Mouse (Mus musculus): Measurements from ENCODE around the gene Gm42906. TPM values are rescaled to one million over a fixed set of nuclear protein-coding genes. Genes with fewer than 3 reads are reported as not detected.

The Gm42906 gene
- polyA plus RNA-seq, 1 experiment: not detected

DNA sequence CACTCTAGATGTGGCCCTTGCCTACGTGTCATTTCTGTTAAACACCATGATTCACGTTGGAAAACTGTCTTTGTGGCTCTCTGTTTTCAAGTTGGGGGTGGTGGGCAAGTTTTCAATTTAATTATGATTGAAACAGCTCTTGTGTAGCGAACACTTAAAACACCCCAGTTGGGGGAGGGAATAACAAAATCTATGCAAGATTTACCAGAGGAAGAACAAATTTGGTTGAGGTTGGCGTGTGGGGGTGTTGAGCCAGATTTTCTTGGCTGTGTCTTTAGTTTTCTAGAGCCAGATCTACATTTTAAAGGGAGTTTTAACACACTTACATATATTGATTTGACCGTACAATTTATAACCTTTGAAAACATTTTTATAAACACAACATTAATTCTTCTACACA is 368.2 kb downstream of the Gm42906 start:
- 0 out of 2 replicates have a peak, but pooled peaks cover 3% of the 10 kb centered on the region for H3K9me3 ChIP-seq (replicated peaks; ENCODE audit: control insufficient read depth, insufficient read depth, low read length, poor library complexity, severe bottlenecking)
- H3K27ac ChIP-seq (ENCODE audit: insufficient read depth, low read length): no peak overlapping the region

DNA sequence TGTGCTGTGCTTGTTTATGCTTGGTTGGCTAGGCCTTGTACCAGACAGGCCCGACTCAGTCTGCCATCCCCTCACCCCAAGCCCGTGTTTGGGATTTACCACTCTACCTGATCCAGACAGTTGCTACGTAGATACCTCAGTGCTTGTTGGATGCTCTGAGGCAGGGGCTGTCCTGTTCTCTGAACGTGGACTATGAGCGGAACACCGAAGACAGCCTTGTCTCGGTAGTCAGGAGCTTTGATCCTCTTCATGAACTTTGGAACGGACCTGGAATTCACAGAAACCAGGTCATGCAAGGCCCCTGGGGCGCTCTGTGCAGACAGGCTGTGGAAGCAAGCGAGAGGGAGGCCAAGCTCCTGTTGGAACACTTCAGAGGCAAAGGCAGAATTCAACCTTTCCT is 368.6 kb downstream of the Gm42906 start:
- H3K36me3 ChIP-seq (ENCODE audit: control insufficient read depth, insufficient read depth, low read length, poor library complexity, severe bottlenecking): no peaks in the 10 kb centered on the region
- 0 out of 2 replicates have a peak, but pooled peaks cover 3% of the 10 kb centered on the region for H3K9me3 ChIP-seq (replicated peaks; ENCODE audit: control insufficient read depth, insufficient read depth, low read length, poor library complexity, severe bottlenecking)
- no peaks in the 10 kb centered on the region for H3K4me1 ChIP-seq (ENCODE audit: control insufficient read depth, insufficient read depth, low read length)
- no peak for TF ChIP-seq POLR2A (IDR thresholded peaks at IDR 0.05; ENCODE audit: insufficient read depth, low read length)
- TF ChIP-seq EP300 (IDR thresholded peaks at IDR 0.05; ENCODE audit: insufficient read depth, low read depth, low read length): no peak
- no peak for TF ChIP-seq CTCF (IDR thresholded peaks at IDR 0.05; ENCODE audit: low read depth, low read length)
- H3K27me3 ChIP-seq (ENCODE audit: control insufficient read depth, insufficient read depth, low read length, poor library complexity, severe bottlenecking): no peaks in the 10 kb centered on the region
- no peak overlapping the region for H3K4me3 ChIP-seq (ENCODE audit: low read depth, low read length)
- H3K27ac ChIP-seq (ENCODE audit: insufficient read depth, low read length): no peak overlapping the region
- no peak overlapping the region for H3K9ac ChIP-seq (ENCODE audit: low read depth, poor library complexity, severe bottlenecking)

More for the DNA sequence above, 368.2 kb downstream of the Gm42906 start:
- Histone ChIP-seq H3K9ac (ENCODE audit: low read depth, poor library complexity, severe bottlenecking) (no peak overlapping the region), H3K4me3 (ENCODE audit: low read depth, low read length) (no peak overlapping the region), H3K36me3 (ENCODE audit: control insufficient read depth, insufficient read depth, low read length, poor library complexity, severe bottlenecking) (no peaks in the 10 kb centered on the region), H3K4me1 (ENCODE audit: control insufficient read depth, insufficient read depth, low read length) (no peaks in the 10 kb centered on the region), H3K27me3 (ENCODE audit: control insufficient read depth, insufficient read depth, low read length, poor library complexity, severe bottlenecking) (no peaks in the 10 kb centered on the region)
- TF ChIP-seq CTCF (IDR thresholded peaks at IDR 0.05; ENCODE audit: low read depth, low read length) (no peak), POLR2A (IDR thresholded peaks at IDR 0.05; ENCODE audit: insufficient read depth, low read length) (no peak), EP300 (IDR thresholded peaks at IDR 0.05; ENCODE audit: insufficient read depth, low read depth, low read length) (no peak)

DNA sequence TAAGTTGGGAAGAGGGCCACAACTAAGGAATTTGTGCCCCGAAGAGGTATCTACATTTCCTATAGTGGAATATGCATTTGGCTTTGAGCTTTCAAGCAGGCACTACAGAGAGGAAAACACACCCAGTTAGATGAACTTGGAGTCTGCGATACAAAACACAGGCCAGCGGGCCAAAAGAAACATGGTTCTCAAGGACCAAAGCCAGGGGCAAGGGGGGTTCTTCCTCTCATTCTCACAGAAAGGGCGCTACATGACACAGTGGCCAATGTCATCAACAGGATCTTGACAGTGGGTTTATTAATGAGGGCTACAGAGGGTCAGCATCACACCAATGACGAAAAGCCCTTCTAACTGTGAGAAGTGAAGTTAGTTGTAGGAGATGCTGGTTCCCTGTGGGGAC is 370.2 kb downstream of the Gm42906 start:
- H3K27ac ChIP-seq (ENCODE audit: insufficient read depth, low read length): no peak overlapping the region
- no peak overlapping the region for H3K9ac ChIP-seq (ENCODE audit: low read depth, poor library complexity, severe bottlenecking)
- no peaks in the 10 kb centered on the region for H3K36me3 ChIP-seq (ENCODE audit: control insufficient read depth, insufficient read depth, low read length, poor library complexity, severe bottlenecking)
- H3K4me3 ChIP-seq (ENCODE audit: low read depth, low read length): no peak overlapping the region
- 0 out of 2 replicates have a peak, but pooled peaks cover 3% of the 10 kb centered on the region for H3K9me3 ChIP-seq (replicated peaks; ENCODE audit: control insufficient read depth, insufficient read depth, low read length, poor library complexity, severe bottlenecking)
- H3K4me1 ChIP-seq (ENCODE audit: control insufficient read depth, insufficient read depth, low read length): peaks cover 2% of the 10 kb centered on the region
- no peak for TF ChIP-seq CTCF (IDR thresholded peaks at IDR 0.05; ENCODE audit: low read depth, low read length)
- H3K27me3 ChIP-seq (ENCODE audit: control insufficient read depth, insufficient read depth, low read length, poor library complexity, severe bottlenecking): no peaks in the 10 kb centered on the region

DNA sequence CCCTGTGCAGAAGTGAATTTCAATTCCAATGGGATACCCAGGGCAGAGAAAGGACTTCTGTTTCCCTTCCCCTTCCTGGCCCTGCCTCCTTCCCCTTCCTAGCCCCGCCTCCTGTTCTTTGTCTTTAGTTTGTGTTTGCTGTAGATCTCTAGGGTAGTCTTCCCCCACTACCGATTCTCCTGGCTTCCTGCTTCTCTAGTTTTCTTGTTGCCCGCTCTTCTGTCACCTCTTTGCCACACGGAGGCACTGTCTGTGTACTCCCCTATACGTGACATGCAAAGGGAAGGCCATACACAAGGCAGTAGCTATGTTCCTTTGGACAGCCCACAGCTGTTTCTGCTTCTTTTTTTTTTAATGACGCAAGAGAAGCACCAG is 371.1 kb downstream of the Gm42906 start:
- Histone ChIP-seq H3K4me3 (ENCODE audit: low read depth, low read length) (no peak overlapping the region), H3K27ac (ENCODE audit: insufficient read depth, low read length) (no peak overlapping the region), H3K36me3 (ENCODE audit: control insufficient read depth, insufficient read depth, low read length, poor library complexity, severe bottlenecking) (no peaks in the 10 kb centered on the region), H3K27me3 (ENCODE audit: control insufficient read depth, insufficient read depth, low read length, poor library complexity, severe bottlenecking) (no peaks in the 10 kb centered on the region), H3K4me1 (ENCODE audit: control insufficient read depth, insufficient read depth, low read length) (peaks cover 2% of the 10 kb centered on the region), H3K9ac (ENCODE audit: low read depth, poor library complexity, severe bottlenecking) (no peak overlapping the region), H3K9me3 (replicated peaks; ENCODE audit: control insufficient read depth, insufficient read depth, low read length, poor library complexity, severe bottlenecking) (0 out of 2 replicates have a peak, but pooled peaks cover 2% of the 10 kb centered on the region)
- TF ChIP-seq EP300 (IDR thresholded peaks at IDR 0.05; ENCODE audit: insufficient read depth, low read depth, low read length): no peak
- TF ChIP-seq POLR2A (IDR thresholded peaks at IDR 0.05; ENCODE audit: insufficient read depth, low read length): no peak
- no peak for TF ChIP-seq CTCF (IDR thresholded peaks at IDR 0.05; ENCODE audit: low read depth, low read length)

DNA sequence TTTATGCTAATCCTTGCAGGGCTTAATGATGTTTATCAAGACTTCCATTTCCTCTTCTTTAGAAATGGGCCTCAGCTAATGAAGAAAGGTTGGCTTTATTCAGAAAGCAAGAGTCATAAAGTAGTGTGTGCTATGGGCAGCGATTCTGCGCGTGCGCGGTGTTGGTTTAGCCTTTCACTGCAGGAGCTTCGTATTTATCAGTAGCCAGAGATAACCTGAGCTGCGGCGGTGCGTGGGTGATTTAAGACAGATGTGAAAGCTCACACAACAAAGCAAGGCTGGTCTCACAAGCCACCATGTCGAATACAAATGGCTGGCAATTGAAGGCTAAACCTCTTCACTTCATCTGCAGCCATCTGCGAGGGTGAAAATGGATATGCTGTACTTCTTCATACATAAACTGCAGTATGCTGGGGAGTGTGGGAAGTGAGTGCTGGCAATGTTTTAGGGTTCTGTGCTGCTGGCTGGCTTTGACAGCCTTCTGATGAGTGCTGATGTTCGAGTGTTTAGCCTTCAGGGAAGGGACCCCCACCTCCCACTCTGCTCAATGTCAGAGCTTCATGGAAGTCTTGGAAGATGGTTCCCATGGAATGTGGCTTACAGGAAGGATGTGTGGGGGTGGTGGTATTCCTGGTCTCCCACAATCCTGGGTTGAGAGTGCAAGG is 371.6 kb downstream of the Gm42906 start:
- no peak overlapping the region for H3K4me3 ChIP-seq (ENCODE audit: low read depth, low read length)
- H3K9ac ChIP-seq (ENCODE audit: low read depth, poor library complexity, severe bottlenecking): no peak overlapping the region
- H3K27me3 ChIP-seq (ENCODE audit: control insufficient read depth, insufficient read depth, low read length, poor library complexity, severe bottlenecking): no peaks in the 10 kb centered on the region
- no peaks in the 10 kb centered on the region for H3K36me3 ChIP-seq (ENCODE audit: control insufficient read depth, insufficient read depth, low read length, poor library complexity, severe bottlenecking)
- H3K4me1 ChIP-seq (ENCODE audit: control insufficient read depth, insufficient read depth, low read length): peaks cover 2% of the 10 kb centered on the region
- no peak overlapping the region for H3K27ac ChIP-seq (ENCODE audit: insufficient read depth, low read length)
- 0 out of 2 replicates have a peak, but pooled peaks cover 2% of the 10 kb centered on the region for H3K9me3 ChIP-seq (replicated peaks; ENCODE audit: control insufficient read depth, insufficient read depth, low read length, poor library complexity, severe bottlenecking)
- TF ChIP-seq CTCF (IDR thresholded peaks at IDR 0.05; ENCODE audit: low read depth, low read length): no peak
- TF ChIP-seq POLR2A (IDR thresholded peaks at IDR 0.05; ENCODE audit: insufficient read depth, low read length): no peak
- no peak for TF ChIP-seq EP300 (IDR thresholded peaks at IDR 0.05; ENCODE audit: insufficient read depth, low read depth, low read length)

DNA sequence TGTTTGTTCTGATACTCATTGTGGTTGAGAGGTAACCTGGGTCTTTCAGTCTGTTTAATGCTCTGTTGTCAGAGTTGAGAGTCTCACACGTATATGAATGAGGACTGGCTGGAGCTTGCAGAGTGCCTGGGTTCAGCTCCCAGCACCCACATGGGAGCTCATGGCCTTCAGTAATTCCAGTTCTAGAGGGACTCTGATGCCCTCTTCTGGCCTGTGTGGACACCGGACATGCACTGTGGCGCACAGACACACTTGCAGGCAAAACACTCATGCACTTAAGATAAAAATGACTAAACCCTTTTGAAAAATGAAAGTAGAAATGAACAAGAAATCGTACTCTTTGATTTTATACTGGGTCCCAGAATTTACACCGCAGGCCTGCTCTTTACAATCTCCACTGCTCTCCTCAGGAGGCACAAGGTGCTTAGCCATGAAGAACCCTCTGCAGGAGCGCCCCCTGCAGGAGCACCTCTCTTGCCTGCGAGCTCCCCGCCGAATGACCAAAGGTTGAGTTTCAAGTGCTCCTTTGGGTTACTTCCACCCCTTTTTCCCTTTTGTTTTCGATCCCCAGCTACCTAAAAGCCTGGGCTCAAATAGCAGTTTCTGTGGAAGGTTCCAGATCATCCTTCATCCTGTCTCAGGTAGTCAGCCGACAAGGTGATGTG is 372.4 kb downstream of the Gm42906 start:
- Histone ChIP-seq H3K9me3 (replicated peaks; ENCODE audit: control insufficient read depth, insufficient read depth, low read length, poor library complexity, severe bottlenecking) (0 out of 2 replicates have a peak, but pooled peaks cover 2% of the 10 kb centered on the region), H3K27me3 (ENCODE audit: control insufficient read depth, insufficient read depth, low read length, poor library complexity, severe bottlenecking) (no peaks in the 10 kb centered on the region), H3K27ac (ENCODE audit: insufficient read depth, low read length) (no peak overlapping the region), H3K4me3 (ENCODE audit: low read depth, low read length) (no peak overlapping the region), H3K36me3 (ENCODE audit: control insufficient read depth, insufficient read depth, low read length, poor library complexity, severe bottlenecking) (no peaks in the 10 kb centered on the region), H3K4me1 (ENCODE audit: control insufficient read depth, insufficient read depth, low read length) (peaks cover 2% of the 10 kb centered on the region), H3K9ac (ENCODE audit: low read depth, poor library complexity, severe bottlenecking) (no peak overlapping the region)
- peak; percentile 43 for TF ChIP-seq CTCF (IDR thresholded peaks at IDR 0.05; ENCODE audit: low read depth, low read length)
- TF ChIP-seq EP300 (IDR thresholded peaks at IDR 0.05; ENCODE audit: insufficient read depth, low read depth, low read length): no peak
